Mouse (Mus musculus) adrenal gland, postnatal 25 days (tissue): Measurements from ENCODE around the gene Dip2a. TPM values are rescaled to one million over a fixed set of nuclear protein-coding genes. Genes with fewer than 3 reads are reported as not detected.

Experiments
- DNase-seq: peaks from one replicate; pipeline ENCODE4 v3.0.0; 2021; ENCODE audit warnings: mixed read lengths
- total RNA-seq: library from RNA; stranded (reverse); gene quantifications from 2 replicates; pipeline ENCODE4 v1.2.3, GENCODE M21; 2021

The Dip2a gene
- total RNA-seq, 1 experiment from 2014 or later = 33.2 TPM

DNA sequence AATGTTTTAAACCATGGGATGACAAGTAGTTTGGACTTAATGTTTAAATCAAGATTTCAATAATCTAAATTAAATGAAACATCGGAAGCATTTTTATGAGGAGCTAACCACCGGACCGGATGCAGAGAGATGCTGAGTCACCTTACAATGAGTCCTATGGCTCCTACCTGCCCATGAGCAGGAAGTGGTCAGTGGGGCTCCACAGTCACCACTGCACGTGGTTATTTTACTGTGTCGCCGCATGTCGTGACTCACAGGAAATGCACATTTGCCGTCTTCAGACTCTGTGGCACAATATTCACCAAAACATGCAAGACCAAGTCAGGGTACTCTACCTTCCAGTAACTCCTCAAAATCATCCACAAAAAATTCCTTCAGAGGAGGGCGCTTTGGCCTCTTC is 38.4 kb downstream of the Dip2a start:
- DNase-seq = no peak

DNA sequence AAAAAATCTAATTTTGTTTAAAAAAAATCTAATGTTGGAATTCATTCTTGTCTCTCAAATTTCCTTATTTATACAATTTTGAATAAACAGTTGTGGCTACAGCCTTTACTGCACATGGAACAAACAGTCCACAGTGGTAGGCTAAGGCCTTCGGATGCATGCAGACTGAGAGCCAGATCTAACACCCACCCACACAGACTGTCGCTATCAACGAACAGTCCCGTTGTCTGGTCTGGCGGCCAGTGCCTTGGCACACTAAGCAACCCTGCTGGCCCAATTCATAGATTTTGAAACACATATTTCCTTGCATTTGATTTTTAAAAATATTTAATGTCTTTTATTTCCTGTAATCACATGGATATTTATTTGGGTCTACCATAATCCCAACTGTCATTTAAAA is 45.0 kb downstream of the Dip2a start:
- DNase-seq = no peak

DNA sequence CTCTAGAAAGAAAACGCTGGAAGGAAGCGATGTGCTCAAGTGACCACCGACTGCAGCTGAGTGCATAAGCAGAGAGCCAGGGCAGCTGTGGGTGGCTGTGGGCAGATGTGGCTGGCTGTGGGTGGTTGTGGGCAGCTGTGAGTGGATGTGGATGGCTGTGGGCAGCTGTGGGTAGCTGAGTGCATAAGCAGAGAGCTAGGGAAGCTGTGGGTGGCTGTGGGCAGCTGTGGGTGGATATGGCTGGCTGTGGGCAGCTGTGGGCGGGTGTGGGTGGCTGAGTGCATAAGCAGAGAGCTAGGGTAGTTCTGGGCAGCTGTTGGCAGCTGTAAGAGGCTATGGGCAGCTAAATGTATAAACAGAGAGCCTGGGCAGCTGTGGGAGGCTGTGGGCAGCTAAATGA is 51.9 kb downstream of the Dip2a start:
- DNase-seq = no peak

DNA sequence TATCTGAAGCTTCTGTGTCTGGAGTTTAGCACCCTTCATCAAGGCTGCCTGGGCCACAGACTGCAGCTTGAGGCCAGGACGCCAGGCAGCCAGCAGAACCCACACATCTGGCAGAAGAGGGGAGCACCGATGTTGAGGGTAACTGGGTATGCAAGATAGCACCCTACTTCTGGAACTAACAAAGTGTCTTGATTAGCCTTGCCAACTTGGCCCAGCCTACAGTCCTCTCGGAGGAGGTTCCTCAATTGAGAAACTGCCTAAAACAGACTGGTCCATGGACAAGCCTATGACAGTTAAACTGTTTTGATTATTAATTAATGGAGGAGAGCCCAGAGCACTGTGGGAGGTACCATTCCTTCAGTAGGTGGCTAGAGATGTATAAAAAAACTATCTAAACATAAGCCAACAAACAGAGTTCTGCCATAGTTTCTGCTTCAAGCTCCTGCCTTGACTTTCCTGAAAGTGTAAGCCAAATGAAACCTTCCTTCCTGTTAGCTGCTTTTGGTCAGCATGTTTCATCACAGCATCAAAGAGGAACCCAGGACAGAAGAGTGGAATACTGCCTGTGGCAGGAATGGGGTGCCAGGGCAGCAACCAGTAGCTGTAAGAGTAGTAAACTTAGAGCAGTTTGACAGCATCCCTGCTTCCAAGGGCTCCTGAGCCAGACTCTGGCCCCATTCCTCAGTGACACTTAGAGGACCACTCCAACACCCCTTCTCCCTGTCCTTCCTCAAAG is 55.0 kb downstream of the Dip2a start:
- no peak for DNase-seq

DNA sequence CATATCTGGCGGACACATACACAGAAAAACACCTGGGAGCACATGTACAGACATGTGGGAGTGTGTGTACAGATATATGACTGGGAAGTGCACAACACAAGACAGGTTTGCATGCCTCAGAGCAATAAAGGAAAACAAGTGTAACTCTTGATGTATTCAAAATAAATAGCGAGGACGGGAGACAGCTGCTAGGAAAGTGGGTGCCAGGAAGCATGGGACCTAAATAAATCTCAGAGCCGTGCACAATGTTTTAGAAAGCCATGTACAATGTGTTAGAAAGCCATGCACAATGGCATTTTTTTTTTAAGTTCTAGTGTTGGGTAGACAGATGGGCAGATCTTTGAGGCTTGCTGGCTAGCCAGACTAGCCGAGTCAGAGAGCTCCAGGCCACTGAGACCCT is 56.0 kb downstream of the Dip2a start:
- no peak for DNase-seq

DNA sequence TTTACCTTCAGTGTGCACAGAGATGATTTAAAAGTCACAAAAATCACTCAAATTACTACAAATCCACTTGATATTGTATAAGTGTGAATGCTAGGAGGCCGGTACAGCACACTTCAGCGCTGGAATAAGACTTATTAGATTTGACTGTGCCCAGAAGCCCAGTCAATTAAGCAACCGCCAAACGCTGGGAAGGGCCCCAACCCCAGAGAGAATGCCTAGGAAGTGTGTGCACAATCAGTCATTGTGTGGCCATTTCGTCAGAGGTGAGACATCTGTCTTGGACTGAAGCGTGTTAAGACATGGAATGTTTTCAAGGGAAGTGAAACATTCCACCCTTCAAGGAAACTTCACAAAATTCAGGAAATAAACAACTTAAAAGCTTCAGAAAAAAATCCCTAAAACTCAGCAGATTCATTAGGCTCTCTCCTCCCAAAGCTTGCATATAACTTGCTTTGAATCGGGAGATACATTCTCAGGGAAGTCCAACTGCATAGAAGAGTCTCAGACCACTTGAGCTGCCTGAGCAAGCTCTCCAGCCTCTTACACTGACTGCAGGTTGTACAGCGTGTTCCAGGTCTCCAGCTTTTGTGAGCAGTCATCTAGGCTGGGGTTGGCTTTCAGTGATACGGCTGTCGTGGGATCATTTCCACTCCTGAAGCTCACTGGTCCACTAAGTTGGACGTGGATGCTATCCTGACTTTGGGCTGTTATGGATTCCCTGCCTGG is 56.7 kb downstream of the Dip2a start:
- no peak for DNase-seq

DNA sequence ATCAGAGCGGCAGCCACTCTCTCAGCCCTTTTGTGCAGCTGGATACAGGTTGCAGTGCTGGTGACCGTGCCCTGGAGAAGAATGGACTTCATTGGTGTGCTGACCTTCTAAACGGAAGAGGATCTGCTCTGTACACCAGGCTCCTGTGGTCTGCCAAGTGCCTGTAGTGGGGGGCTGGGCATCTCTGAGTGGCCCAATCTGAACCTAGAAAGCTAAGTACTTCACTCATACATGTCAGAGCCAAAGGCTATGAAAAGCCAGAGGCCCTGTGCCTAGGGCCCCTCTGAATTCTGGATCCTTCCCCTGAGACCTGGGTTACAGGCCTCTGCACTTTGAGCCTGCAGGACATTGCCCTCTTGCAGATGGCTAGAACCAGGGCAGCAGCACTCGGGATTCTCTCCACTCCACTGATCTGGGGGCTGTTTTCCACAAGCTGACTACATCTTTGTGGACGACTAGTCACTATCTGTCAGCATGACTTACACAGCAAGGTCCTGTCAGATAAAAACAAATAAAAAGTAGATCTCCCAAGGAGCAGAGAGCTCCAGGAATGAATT is 66.5 kb downstream of the Dip2a start:
- no peak for DNase-seq

DNA sequence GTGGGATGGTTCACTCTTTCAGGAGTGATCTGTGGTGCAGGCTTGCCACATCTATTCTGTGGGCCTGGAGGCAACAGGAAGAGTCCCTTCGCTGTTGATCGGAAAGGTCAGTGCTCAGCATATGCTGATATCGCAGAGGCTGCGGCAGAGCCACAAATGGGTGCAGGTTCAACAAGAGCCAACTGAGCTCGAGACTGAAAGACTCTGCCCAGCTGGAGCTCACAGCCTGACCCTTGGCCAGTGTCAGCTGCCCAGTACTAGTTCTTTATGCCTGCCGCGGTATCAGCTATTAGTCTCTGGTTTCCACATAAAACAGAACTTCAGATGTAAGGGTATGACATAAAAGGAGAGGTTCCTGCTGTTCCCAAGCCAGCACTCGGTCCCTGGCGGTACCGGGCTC is 69.8 kb downstream of the Dip2a start:
- DNase-seq = no peak

DNA sequence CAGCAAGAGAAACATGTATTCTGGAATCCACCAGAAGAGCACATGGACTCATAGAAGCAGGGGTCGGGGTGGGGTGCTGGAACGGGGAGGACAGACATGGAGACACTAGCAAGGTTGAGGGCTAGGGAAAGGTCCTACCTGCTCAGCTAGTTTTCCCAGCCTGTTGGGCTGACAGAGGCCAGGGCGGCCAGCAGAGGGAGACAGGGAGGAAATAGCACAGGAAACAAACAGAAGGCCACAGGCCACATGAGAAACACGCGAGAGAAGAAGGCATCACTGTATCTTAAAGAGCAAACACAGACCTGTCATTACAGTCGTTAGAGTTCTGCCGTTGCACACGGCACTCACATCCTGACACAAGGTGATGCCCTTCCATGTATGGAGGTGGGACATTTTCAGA is 73.9 kb downstream of the Dip2a start:
- peak; percentile 25 for DNase-seq

DNA sequence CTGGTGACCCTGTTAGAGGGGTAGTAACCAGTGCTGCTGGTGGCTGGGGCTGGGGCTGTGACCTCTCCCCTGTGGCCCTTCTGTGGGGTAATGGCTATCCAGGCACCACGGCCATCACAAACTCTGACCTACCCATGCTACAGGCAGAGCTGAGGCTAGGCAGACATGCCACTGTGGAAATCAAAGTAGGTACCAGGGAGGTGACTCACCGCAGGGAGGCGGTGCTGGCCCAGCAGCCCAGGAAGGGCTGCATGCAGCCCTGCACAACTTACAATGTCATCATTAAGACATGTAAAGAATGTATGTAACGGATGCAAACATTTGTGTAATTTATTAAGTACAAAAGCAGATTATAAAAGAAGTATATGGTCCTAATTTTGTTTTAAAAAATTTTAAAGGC is 82.7 kb downstream of the Dip2a start:
- DNase-seq = no peak

DNA sequence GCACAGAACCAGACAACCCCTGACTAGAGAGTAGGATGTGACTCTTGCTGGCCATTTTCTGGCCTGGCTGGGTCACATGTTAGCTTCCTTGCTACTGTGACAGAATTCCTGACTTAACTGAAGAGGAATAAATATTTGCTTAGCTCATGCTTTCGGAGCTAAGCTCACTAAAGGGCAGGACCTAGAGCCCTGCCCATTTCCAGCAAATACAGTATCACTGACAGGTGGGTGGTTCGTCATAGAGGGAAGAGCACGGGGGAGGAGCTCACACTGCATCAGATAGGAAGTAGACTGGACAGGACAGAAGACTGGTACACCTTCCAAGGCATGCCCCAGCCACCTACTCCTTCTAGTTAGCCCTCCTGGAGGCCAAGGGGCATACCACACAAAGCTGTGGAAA is 83.6 kb downstream of the Dip2a start:
- no peak for DNase-seq

DNA sequence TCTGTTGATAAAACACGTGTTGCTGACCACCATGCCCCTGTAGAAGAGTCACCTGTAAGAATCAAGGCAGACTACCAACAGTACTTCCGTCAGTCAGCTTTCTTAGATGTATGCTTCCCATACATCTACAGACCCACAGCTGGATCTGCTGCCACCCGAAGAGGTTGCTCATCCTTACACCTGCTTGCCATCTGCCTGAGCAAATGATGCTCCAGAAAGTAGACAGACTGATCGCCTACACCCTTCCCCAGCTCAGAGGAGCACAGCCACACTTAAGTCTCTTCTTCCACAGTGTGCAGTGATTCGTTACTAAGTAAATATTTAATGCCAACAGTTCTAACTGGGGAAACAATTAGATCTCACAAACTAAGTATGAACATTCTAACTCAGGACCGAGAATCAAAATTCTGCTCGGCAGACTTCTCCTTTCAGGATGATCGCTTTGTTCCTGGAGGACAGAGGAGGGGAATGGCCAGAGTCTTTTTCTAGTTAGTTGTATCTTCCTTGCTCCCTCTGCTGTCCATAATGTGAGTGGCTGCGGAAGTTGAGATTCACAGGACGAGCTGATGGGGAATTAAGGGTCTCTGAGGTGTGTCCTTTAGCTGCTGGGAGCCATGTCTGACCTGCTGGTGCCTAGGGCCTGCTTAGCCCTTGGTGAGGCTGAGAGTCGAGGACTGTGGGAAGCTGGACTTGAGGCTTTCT is 84.6 kb downstream of the Dip2a start:
- DNase-seq = no peak

DNA sequence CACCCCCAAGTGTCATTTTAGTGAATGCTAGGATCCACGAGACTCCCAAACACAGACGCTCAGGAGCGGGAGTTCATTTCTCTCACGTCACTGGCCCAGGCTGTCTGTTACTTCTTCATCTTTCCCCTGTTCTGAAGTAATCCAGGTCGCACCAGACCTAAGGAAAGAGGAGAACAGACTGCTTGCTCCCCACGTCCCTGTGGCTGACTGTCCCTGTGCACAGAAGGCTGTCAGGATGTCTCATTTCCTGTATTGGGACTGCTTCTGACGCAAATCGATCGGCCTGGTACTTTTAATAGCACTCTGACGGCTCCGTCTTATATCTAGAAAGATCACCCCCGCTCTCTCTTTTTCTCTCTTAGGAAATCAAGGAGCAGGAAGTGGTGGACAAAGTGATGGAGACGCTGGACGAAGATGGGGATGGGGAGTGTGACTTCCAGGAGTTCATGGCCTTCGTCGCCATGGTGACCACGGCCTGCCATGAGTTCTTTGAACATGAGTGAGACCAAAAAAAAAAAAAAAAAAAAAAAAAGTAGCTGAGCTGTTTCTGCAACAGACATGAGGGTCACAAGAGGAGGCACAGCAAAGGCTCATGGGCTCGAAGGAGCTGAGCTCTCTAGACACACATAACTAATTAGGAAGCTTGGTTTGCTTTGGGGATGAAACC is 85.4 kb downstream of the Dip2a start:
- no peak for DNase-seq

DNA sequence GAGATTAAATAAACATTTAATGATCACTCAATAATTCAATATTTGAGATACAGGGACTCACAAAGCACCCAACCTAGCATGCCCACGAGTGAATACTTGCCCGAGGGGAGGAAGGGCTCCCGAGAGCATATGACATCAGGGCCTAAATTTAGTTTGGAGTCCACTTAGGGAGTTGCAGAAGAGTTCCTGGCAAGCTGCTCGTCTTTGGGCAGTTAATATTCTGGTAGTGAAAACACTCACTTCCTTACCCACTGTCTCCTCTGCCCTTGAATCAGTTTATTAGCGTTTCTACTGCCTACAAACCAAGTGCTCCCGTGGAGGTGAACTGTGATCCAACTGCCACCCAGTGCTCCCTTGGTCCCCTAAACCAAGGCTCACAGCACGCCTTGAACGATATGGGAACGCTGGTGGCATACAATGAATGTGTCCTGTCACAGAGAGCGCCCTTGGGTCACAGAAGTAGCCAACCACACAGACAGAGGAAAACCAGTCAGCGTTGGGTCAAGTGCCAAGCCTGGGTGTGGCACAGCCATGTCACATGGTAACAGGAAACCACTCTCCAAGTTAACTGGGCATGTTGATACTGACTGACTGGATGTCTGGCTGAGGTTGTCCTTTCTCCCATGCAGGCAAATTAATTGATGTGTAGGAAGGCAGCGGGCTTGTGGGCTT is 87.2 kb downstream of the Dip2a start:
- peak; percentile 67 for DNase-seq

DNA sequence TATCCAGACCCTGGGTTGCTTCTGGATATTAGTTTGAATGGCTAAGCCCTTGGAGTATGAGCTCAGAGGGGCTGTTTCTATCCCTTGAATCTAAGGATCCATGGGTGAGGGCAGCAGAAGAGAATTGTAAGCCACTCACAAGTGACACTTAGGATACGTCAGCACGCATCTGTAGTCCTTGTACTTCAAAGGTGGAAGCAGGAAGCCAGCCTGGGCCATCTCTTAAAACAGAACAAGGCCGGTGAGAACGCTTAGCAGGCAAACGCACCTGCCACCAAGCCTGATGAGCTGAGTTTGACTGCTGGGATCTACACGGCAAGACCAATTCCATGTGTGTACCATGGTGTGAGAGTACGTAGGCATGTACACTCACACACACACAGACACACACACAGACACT is 87.9 kb downstream of the Dip2a start:
- no peak for DNase-seq

DNA sequence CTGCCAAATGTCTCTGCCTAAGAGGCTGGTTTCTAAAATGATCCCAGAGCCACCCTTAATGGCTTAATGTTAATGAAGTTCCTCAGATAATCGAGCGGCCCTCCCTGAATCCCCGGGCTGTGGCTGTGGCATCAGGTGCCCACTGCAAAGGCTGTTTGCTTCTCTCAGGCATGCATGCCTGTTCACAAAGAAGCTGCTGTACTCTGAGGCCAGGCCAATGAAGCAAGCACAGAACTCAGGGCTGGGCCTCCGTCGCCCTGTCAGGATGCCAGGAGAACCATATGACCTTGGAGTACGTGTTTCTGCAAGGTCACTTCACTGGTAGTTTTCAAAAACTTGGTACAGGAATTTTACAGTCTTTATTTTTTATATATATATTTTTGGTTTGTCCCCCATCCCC is 89.5 kb downstream of the Dip2a start:
- DNase-seq = no peak

DNA sequence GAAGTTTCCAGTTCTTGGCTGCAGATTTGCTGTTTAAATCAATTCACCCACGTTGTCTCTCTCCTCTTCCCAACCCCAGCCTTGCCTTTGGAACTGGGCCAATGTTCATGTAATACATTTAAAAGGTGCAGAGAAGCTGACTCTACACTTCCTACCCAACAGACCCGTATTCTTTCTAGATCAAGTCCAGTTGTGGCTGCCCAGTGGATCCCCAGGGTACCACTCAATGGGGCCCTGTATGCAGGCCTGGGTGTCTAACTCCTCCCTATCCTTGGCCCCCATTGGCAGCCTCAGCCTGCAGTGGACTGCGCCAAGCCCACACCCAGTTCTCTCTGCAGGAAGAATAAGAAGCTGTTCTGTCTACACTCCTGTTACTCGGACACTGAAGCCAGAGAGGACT is 91.6 kb downstream of the Dip2a start, which contains the start of gene S100b:
S100b (plus strand) TSS at position 318 of the 400 bp plus-strand sequence.
- no peak for DNase-seq

DNA sequence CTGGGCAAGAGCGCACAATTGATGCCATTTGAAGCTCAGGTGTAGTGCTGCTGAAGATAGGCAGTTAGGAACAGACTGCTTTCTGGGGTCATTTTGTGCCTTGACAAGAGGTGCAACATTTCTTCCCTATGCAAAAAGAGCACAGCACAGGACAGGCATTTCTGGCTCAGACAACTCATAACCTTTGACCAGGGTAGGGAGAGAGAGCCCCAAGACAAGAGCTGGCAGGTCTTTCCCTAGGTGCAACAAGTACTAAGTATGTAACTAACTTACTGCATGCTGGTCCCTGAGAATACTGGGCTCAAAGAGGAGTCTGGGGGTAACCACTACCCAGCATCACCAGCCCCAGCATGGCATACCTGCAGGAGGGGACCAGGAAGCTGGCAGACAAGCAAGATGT is 92.0 kb downstream of the Dip2a start:
- no peak for DNase-seq

DNA sequence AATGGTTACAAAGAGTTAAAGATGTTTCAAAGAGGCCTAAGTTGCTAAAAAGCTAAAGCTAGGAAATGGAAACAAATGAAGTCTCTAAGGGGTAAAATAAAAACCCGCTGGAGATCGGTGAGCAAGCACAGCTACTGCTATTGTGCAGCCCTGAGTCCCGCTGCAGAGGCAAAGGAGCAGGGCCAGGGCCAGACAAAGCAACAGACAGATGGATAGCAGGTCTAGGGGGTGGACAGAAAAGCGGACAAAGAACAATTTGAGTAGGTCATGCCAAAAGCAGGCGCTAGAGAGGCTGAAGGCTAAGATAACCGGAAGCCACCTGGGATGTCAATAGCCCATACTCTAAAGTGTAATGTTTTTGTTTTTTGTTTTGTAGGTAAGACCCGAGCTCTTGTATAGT is 94.2 kb downstream of the Dip2a start:
- no peak for DNase-seq

DNA sequence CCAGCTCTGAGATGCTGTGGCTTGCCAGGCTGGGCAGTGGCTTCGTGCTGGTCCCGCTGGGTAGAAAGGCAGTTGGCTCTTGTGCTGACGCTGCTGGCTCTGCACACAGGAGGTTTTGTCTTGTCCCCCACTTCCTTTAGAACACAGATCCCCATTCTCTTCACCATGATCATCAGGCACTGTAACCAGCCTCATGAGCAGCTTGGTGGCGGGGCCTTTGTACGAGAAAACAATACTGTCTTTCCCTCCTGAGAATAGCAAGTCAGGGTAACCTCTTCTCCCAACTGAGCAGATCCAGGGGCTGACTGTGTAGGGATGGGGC is 96.5 kb downstream of the Dip2a start:
- DNase-seq = no peak

DNA sequence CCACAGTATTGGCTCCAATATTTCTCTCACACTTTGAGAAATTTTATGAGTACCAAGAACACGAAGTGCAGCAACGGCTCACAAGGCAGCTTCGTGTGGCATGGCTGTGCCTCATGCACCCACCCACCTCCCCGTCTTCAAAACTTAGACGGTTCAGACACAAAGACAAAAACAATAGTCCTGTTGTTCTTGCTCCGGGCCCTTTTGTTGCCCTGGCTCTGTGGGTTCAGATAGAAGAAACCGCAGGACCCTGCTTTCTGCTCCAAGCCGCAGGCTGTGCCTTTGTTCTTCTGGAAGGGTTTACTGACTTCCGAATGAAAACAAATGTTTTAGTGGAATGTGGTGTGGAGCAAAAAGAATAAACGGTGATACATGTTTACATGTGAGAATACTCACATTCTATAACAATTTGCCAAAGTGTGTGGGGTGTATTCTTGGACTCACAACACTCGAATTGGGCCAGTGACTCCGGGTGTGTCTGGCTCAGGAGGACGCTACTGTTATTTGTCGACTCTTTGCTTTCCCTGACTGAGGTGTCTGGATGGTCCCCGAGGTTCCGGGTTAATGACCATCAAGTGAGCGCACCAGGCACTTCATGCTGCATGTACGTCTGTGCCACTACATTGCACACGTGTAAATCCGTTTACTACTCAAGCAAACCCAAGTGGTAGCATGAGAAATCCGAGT is 97.0 kb downstream of the Dip2a start:
- no peak for DNase-seq

DNA sequence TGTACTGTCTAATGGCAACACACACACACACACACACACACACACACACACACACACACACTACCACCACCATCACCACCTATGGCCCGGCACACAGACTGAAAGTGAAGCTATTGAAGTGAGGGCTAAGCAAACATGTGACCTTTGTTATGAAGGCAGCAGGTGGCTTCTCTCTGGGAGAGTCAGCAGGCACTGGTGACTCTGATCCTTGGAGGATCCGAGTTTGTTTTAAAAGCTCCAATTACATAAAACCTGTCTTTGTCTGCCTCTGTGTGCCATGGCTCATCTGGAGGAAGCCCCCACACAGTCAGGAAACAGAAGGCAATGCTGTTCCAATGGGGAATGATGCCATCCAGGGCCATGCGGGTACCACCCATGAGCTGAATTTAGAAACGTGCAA is 98.5 kb downstream of the Dip2a start:
- no peak for DNase-seq
